Mouse (Mus musculus): ENCODE data around the gene Hist2h2aa2. TPM values are rescaled to one million over a fixed set of nuclear protein-coding genes. Genes with fewer than 3 reads are reported as not detected.

The Hist2h2aa2 gene
- polyA plus RNA-seq, 1 experiment from 2014 or later, result 54.8 TPM

- 55% methylated on average over 10 of the region's 10 CpGs for WGBS (ENCODE audit: insufficient replicate concordance)
- peaks cover 31% of the 10 kb centered on the region for H3K4me1 ChIP-seq (replicated peaks)
- no peak overlapping the region for H3K4me3 ChIP-seq (replicated peaks)
- H3K4me2 ChIP-seq, result no peak overlapping the region
- H3K27me3 ChIP-seq, result peaks cover 19% of the 10 kb centered on the region
- H3K27ac ChIP-seq (replicated peaks), result no peak overlapping the region
- no peak overlapping the region for H3K9ac ChIP-seq
- H3K9me3 ChIP-seq (replicated peaks), result no peaks in the 10 kb centered on the region
- no peak for ATAC-seq (ENCODE audit: insufficient read depth)
- no peaks in the 10 kb centered on the region for H3K36me3 ChIP-seq (replicated peaks)
These were observed 45.1 kb downstream of the Hist2h2aa2 start for GRCm38 (mm10) chr3:96194966-96195365.

- Histone ChIP-seq H3K9ac (no peak overlapping the region), H3K4me3 (replicated peaks) (no peak overlapping the region), H3K4me2 (no peak overlapping the region), H3K4me1 (replicated peaks) (peaks cover 20% of the 10 kb centered on the region), H3K27me3 (peaks cover 19% of the 10 kb centered on the region), H3K9me3 (replicated peaks) (no peaks in the 10 kb centered on the region), H3K36me3 (replicated peaks) (no peaks in the 10 kb centered on the region), H3K27ac (replicated peaks) (no peak overlapping the region)
- ATAC-seq (ENCODE audit: insufficient read depth), result no peak
- WGBS (ENCODE audit: insufficient replicate concordance), result 61% methylated on average over 12 of the region's 12 CpGs
These were observed 47.1 kb downstream of the Hist2h2aa2 start for GRCm38 (mm10) chr3:96192977-96193376.

Small RNA genes within 50 kb of the gene (microRNA-seq; reads per million reads assigned to microRNA genes)
- gene Gm44492 (not detected), gene Gm47311 (not detected), gene Gm47313 (not detected)

Other genes starting within 250 kb of the Hist2h2aa2 start
- gene Plekho1, start 244.3 kb downstream of the Hist2h2aa2 start, polyA plus RNA-seq (2015; fragmentation: Nextera tagmentation; extraction: Ambion mirVana), result 5.9 and 6.6 TPM in 2 replicates
- 12.6 and 14.1 TPM in 2 replicates for gene Vps45, start 181.8 kb downstream of the Hist2h2aa2 start, polyA plus RNA-seq (2015; fragmentation: Nextera tagmentation; extraction: Ambion mirVana)
- gene Otud7b, start 135.7 kb downstream of the Hist2h2aa2 start, polyA plus RNA-seq (2015; fragmentation: Nextera tagmentation; extraction: Ambion mirVana), result 10.3 and 12.0 TPM in 2 replicates
- 2.3 and 3.7 TPM in 2 replicates for gene Mtmr11, start 78.3 kb downstream of the Hist2h2aa2 start, polyA plus RNA-seq (2015; fragmentation: Nextera tagmentation; extraction: Ambion mirVana)
- 73.7 and 76.6 TPM in 2 replicates for gene Sf3b4, start 67.9 kb downstream of the Hist2h2aa2 start, polyA plus RNA-seq (2015; fragmentation: Nextera tagmentation; extraction: Ambion mirVana)
- gene Sv2a, start 59.1 kb downstream of the Hist2h2aa2 start, polyA plus RNA-seq (2015; fragmentation: Nextera tagmentation; extraction: Ambion mirVana), result 0.23 and 0.26 TPM in 2 replicates
- gene Bola1, start 20.6 kb downstream of the Hist2h2aa2 start, polyA plus RNA-seq (2015; fragmentation: Nextera tagmentation; extraction: Ambion mirVana), result 32.1 and 34.6 TPM in 2 replicates
- 0.40 and 0.58 TPM in 2 replicates for gene Hist2h2ab, start 20.4 kb downstream of the Hist2h2aa2 start, polyA plus RNA-seq (2015; fragmentation: Nextera tagmentation; extraction: Ambion mirVana)
- gene Hist2h2ac, start 19.4 kb downstream of the Hist2h2aa2 start, polyA plus RNA-seq (2015; fragmentation: Nextera tagmentation; extraction: Ambion mirVana), result 16.1 and 18.0 TPM in 2 replicates
- gene Hist2h2be, start 19.2 kb downstream of the Hist2h2aa2 start, polyA plus RNA-seq (2015; fragmentation: Nextera tagmentation; extraction: Ambion mirVana), result 6.5 and 7.7 TPM in 2 replicates
- gene Hist2h3c2, start 1.1 kb downstream of the Hist2h2aa2 start, polyA plus RNA-seq (2015; fragmentation: Nextera tagmentation; extraction: Ambion mirVana), result 10.8 and 13.6 TPM in 2 replicates
- gene Hist2h2aa1, start 5.2 kb upstream of the Hist2h2aa2 start, polyA plus RNA-seq (2015; fragmentation: Nextera tagmentation; extraction: Ambion mirVana), result 31.3 and 45.2 TPM in 2 replicates
- gene Hist2h3c1, start 6.4 kb upstream of the Hist2h2aa2 start, polyA plus RNA-seq (2015; fragmentation: Nextera tagmentation; extraction: Ambion mirVana), result 2.5 and 3.2 TPM in 2 replicates
- 29.3 and 32.9 TPM in 2 replicates for gene Hist2h4, start 23.0 kb upstream of the Hist2h2aa2 start, polyA plus RNA-seq (2015; fragmentation: Nextera tagmentation; extraction: Ambion mirVana)
- 78.7 and 99.7 TPM in 2 replicates for gene Hist2h3b, start 28.4 kb upstream of the Hist2h2aa2 start, polyA plus RNA-seq (2015; fragmentation: Nextera tagmentation; extraction: Ambion mirVana)
- 19.4 and 24.6 TPM in 2 replicates for gene Hist2h2bb, start 29.5 kb upstream of the Hist2h2aa2 start, polyA plus RNA-seq (2015; fragmentation: Nextera tagmentation; extraction: Ambion mirVana)
- gene Fcgr1, start 53.7 kb upstream of the Hist2h2aa2 start, polyA plus RNA-seq (2015; fragmentation: Nextera tagmentation; extraction: Ambion mirVana), result 4.4 and 4.7 TPM in 2 replicates
- not detected in 2 replicates for gene BC107364, start 212.0 kb upstream of the Hist2h2aa2 start, polyA plus RNA-seq (2015; fragmentation: Nextera tagmentation; extraction: Ambion mirVana)